Mouse (Mus musculus) gastrocnemius, postnatal 25 days (tissue): Measurements from ENCODE around the gene Ctsd. TPM values are rescaled to one million over a fixed set of nuclear protein-coding genes. Genes with fewer than 3 reads are reported as not detected.

ENCODE experiments used
- DNase-seq: peaks from one replicate; pipeline ENCODE4 v3.0.0; 2022
- total RNA-seq, 2 experiments: library from RNA; stranded (reverse); gene quantifications; 1 replicate in 1 of 2; 2 replicates in 1 of 2; pipeline ENCODE4 v1.2.3; 2021

Gene Ctsd
- total RNA-seq, 2 experiments from 2014 or later, result 317 to 434 TPM

- DNase-seq, result peak; percentile 69
Observed at GRCm38 (mm10) chr7:142374413-142375015, 13.3 kb downstream of the Ctsd start.

GRCm38 (mm10) chr7:142373641-142374412 is 14.0 kb downstream of the Ctsd start, which contains the start of gene Ifitm10:
Gene Ifitm10 (minus strand): TSS chr7:142373753.
- no peak for DNase-seq

- no peak for DNase-seq
Observed at GRCm38 (mm10) chr7:142373039-142373438, 14.8 kb downstream of the Ctsd start.

DNA sequence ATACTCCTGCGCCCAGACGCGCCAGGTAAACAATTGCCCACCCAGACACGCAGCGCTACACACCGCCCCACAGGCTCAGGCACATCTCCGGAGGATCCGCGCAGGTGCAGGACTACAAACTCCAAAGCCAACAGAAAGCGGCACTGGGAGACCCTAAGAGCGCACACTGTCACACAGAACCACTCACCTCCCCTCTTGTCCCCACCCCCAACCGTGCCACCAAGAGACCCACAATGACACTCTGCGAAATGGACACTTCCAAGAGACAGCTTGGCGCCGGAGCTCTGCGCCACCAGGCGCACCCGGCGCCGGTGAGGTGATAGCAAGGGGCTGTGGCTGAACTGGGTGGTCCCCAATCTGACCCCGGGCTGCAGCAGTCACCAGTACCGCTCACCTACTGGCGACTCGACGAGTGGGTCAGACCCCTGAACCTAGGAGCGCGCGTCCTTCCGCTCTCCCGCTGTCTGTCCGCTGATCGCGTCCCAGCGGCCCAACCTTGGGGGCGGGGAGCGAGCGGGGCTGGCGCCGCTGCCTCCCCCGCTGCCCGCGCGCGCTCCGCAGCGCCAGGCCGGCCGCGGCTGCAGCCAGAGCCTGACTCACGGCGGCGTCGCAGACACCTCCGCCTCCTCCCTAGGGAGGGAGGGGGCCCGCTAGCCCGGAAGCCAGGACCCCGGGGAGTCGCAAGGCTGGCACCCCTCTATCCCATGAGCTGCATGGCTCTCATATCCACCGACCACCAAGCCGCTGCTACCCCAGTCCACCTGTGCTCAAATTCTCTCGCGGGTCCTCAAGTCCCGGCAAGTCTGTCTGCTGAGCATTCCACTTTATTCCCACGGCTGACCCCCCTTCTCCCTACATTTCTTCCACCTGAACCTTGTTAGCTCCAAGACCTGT is 15.8 kb downstream of the Ctsd start:
- DNase-seq, result no peak

DNA sequence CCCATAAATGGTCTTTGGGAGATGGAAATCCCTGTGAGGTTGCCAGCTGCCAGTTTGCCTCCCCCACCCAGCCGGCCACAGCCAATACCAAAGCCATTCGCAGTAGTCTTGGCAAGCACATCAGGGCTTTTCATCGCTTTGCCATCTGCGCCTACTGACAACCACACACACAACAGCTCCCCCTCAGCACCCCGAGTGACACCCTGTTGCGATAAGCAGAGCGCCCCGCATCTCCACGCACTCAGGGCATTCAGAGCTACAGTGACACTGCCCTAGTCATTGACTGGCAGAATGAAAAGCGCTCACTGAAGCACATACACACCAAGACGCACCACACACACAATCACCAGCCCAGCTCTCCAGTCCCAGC is 16.5 kb downstream of the Ctsd start:
- no peak for DNase-seq

DNA sequence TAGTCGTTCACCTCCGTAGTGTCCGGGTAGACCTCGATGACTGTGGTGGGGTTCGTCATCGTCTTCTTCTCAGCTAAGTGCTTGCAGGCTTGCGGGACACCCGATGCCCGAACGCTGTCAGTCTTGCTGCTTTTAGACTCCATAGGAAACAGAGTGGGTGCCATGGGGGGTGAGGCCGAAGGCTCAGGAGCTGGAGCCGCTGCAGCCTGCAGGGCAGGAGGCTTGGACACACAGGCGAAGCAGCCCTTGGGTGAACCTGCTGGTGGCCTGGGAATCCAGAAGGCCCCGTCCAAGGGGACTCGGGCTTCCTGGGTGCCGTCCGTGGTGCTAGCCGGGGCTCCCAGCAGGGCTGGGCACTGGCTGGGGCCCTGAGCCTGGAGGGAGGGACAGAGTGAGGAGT is 16.9 kb downstream of the Ctsd start:
- DNase-seq, result no peak

GRCm38 (mm10) chr7:142369820-142370219 is 18.0 kb downstream of the Ctsd start:
- DNase-seq, result peak; percentile 47

GRCm38 (mm10) chr7:142368856-142369255 is 19.0 kb downstream of the Ctsd start:
- peak; percentile 79 for DNase-seq

GRCm38 (mm10) chr7:142363107-142363506 is 24.7 kb downstream of the Ctsd start:
- no peak for DNase-seq

- DNase-seq, result no peak
Observed at GRCm38 (mm10) chr7:142360743-142361142, 27.1 kb downstream of the Ctsd start.

GRCm38 (mm10) chr7:142359129-142359528 is 28.7 kb downstream of the Ctsd start:
- DNase-seq, result no peak

- DNase-seq, result no peak
Observed at GRCm38 (mm10) chr7:142357566-142357965, 30.3 kb downstream of the Ctsd start.

- no peak for DNase-seq
Observed at GRCm38 (mm10) chr7:142354661-142355233, 33.1 kb downstream of the Ctsd start.

DNA sequence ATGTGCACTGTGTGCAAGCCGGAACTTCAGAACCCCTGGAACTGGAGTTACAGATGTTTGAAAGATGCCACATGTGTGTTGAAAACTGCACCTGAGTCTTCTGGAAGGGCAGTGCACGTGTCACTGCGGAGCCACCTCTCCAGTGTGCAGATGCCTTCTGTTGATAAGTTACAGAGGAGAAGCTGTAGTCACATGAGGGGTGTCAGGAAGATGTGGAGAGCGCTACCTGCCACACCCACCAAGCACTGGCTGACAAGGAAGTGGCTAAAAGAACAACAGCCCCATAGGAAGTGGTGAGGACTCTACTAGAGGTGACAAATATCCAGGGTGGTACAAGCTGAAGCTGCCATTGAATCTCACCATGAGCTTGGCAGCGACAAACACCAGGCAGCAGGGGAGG is 34.0 kb downstream of the Ctsd start:
- DNase-seq, result no peak

- DNase-seq, result no peak
Observed at GRCm38 (mm10) chr7:142351569-142351968, 36.3 kb downstream of the Ctsd start.

DNA sequence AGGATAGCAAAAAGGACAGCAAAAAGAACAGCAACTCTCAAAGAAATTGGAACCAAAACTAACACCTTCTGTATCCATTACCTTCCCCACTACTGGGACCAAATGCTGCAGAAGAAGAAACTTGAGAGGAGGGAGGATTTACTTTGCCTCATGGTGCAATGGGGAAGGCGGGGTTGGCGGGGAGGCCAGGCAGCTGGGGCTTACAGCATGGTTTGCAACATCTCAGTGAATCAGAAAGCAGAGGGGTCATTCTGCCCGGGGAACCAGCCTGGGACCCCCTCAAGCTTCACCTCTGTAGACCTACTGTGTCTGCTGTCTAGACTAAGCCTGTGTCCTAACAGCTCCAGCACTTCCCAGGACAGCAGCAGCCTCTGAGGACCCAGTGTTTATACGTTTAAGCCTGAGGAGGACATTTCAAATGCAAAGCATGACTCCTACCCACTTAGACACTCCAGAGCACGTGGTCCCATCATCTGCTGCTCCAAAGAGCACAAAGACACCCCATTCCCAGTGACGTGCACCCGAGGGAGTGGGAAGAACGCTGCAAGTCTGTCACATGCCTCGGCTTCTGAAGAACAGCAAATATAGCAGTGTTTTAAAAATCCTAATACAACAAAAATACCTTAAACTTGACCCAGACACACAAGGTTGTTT is 38.4 kb downstream of the Ctsd start:
- DNase-seq, result peak; percentile 49

DNA sequence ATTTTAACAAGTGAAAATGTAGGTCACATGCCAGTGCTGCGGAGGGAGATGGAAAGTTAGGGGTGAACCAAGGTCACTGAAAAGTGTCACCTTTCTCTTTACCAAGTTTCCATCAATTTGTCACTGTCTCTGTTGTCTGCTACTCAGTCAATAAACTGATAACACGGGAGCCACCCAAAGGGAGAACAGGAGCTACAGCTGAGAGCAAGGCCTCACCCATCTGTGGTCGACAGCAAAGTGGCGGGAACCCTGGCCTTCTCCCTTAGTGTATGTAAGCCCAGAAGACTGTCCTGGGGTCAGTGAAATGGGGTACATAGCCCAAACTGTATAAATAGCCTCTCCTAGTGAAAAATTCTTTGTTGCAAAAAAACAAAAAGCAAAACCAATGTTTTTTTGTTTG is 40.3 kb downstream of the Ctsd start:
- no peak for DNase-seq

DNA sequence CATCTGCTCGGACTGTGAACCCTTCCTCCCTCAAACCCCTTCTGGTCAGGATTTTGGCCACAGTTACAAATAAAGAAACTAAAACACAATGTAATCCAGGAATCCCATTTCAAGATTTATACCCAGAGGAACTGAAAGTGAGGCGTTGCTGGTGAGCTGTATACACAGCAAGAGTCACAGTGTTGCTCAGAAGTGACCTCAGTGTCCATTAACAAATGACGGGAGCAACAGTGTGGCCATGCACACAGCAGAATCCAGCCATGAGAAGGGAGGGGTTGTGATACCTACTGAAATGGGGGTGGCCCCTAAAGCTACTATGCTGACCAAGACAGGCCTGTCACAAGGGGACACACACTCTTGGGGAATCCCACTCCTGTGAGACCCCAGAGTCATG is 45.6 kb downstream of the Ctsd start:
- no peak for DNase-seq

- no peak for DNase-seq
Observed at GRCm38 (mm10) chr7:142341564-142342246, 46.1 kb downstream of the Ctsd start.

DNA sequence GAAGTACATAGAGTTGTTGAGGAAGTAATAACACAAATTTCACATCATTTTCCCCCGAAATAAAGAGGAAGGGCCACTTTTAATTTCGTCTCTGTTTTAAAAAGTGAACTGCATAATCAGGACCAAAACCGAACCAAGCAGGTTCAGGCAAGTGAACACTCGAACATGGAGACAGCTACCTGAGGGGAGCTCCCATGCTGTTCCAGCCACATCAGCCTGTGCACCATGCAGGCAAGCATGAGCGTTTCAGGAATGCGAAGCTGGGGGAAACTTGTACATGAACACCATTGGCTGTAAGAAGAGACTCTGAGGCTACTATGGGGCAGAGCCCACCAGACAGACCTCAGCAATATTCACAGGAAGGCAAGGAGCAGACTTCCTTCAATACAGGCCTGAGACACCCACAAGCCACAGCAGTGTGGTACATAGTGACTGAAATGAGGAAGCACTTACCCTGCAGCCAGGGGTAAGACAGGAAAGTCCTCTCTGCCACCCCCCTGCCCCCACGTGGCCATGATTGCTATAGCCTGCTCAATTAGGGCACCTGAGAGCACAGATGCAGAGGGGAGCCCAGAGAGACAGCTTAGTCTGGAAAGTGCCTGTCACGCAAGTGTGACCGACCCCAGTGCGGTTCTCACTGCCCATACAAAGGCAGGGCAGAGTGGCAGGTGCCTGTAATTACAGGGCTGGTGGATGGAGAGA is 47.4 kb downstream of the Ctsd start:
- no peak for DNase-seq

- no peak for DNase-seq
Observed at GRCm38 (mm10) chr7:142335151-142335550, 52.7 kb downstream of the Ctsd start.
